Mouse (Mus musculus): ENCODE results near the gene Hrasls5. TPM values are rescaled to one million over a fixed set of nuclear protein-coding genes. Genes with fewer than 3 reads are reported as not detected.

Gene Hrasls5
- total RNA-seq, 2 experiments from 2014 or later: not detected

DNA sequence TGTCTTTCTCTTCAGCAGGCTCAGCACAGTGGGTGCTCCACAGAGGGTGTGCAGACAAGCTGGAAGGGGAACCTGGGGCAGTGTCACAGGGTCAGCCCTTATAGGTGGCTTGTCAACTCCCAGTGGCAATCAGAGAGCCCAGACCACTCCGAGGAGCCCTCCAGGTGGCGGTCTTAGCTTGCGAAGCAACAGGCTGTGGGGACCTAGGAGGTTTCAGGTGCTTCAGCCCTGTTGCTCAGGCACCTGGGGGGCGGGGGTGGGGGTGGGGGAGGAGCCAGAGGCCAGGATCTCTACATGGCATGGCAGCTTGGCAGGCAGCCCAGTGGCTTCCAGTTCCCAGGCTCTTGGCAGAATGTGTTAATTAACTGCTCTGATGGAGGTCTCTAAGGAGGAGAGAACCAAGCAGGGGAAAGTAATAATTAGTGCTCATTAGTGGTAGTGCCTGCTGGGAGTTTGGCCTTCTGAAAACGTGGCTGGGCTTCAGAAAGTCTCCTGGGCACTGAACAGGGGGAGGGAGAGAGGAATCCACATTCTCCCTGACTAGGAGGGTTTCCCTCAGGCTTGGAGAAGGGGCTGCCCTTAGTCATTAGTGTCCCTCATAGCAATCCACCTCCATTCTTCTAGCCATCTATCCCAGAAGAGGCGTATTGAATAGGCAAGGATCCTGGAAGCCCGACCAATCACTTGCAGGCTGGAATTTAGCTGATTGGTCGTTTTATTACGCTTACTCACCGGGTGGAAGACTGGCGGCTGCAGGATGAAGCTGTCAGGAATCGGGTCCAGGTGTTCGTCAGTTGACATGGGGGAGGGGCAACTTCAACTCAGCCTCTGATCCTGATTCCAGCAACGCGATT is 6.2 kb upstream of the Hrasls5 start:
- no peak for ATAC-seq (replicated peaks; ENCODE audit: low FRiP score, poor library complexity, severe bottlenecking)

DNA sequence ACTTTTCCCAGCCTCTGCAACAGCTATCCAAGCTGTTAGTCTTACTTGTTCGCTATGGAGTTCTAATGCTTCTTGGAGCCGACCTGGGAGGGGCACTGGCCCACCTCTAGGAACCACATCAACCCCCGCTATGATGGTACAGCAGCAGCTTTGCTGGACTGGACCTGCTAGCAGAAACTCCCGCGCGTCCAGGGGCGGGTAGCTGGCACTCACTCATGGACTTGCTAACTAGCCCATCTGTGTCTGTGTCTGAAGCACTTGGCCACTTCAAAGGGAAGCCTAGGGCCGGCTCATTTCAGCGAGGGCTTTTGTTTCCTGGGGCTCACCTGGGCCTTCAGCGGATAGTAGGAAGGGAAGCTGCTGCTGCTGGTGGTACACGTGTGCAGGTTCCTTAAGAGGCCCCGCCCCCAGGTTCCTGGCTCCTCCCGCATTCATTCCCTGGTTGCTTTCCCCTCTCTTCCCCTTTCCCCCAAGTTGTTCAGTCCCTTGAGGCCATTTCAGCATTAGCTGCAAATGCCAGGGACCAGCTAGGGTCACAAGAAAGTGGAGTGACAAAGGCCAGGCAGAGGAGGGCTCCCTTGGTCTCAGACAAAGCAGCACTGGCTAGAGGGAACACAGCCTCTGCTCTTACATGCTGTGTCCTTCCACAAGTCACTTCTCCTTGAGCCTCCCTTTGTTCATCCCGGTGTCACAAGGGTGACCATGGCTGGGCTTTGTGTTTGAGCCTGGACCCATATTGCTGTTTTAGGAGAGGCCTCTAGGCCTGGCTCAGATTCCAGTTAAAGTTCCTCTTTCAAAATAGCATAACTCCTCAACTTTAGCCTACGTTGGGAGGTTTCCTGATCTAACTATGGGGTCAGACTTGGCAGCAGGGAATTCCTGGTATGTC is 5.3 kb upstream of the Hrasls5 start, which contains the start of gene Lgals12:
TSS of gene Lgals12 (minus strand) at position 393 of the 889 bp plus-strand sequence.
- no peak for ATAC-seq (replicated peaks; ENCODE audit: low FRiP score, poor library complexity, severe bottlenecking)

DNA sequence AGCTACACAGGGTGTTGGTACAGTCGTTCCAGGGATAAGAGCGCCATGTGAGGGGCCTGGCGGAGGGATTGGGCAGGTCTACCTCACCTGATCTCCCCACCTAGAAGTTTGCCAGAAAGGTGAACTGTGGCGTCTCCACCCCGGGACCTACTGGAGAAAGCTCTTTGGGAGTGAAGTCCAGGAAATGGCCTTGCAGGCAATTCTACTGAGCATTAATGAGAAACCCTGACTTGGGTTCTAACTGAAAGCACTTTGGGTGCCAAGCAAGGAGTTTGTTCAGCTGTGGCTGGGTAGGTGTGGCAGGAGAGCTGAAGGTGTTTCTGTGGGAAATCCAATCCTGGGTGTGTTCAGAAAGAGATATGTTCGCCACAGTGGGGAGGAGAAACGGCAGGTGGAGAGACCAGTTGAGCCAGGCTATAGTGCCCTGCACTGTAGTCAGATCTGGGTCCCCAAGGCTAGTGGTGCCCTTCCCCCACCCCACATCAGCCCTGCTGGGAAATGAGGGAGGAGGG is 4.6 kb upstream of the Hrasls5 start:
- no peak for ATAC-seq (replicated peaks; ENCODE audit: low FRiP score, poor library complexity, severe bottlenecking)

DNA sequence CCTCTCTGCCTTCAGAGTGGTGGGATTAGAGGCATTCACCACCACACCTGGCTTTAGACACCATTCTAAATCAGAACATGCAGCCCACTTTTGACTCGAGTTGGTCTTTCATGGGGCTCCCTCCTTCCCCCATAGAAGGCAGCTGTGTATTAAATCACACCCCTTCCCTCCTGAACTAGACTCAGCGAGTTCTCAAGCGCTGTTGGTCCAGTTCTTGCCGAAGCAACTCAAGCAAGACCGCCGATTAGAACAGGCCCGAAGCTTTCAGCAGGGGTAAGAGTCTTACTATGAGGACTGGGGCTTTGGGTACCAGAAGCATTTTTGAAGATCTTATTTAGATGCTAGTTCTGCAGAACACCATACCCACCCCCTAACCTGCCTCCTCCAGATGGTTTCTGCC is 810 bp downstream of the Hrasls5 start:
- ATAC-seq (replicated peaks; ENCODE audit: low FRiP score, poor library complexity, severe bottlenecking): no peak

GRCm38 (mm10) chr19:7616231-7616930 is 4.0 kb downstream of the Hrasls5 start:
- no peak for ATAC-seq (replicated peaks; ENCODE audit: low FRiP score, poor library complexity, severe bottlenecking)

DNA sequence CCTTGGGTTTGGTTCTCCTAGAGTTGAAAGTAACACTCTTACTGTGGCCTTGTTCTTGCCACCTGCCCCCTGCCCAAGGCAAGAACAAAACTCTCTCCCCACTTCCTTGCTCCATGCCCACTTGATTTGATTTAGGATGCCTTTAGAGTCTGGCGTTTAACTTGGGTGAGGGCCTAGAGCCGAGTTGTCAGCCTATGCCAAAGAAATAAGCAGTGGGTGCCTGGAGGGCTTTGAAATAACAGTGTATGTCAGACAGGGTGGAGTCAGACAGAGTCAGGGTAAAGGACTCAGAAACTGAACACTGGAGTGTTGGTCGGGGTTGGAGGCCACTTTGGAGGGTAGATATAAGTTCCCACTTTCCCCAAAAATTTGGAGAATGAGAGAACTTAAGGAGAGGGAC is 4.7 kb downstream of the Hrasls5 start:
- ATAC-seq (replicated peaks; ENCODE audit: low FRiP score, poor library complexity, severe bottlenecking): no peak

GRCm38 (mm10) chr19:7617696-7618095 is 5.4 kb downstream of the Hrasls5 start:
- peak; percentile 57; the same call in 1 of the 2 replicates for ATAC-seq (replicated peaks; ENCODE audit: low FRiP score, poor library complexity, severe bottlenecking)

DNA sequence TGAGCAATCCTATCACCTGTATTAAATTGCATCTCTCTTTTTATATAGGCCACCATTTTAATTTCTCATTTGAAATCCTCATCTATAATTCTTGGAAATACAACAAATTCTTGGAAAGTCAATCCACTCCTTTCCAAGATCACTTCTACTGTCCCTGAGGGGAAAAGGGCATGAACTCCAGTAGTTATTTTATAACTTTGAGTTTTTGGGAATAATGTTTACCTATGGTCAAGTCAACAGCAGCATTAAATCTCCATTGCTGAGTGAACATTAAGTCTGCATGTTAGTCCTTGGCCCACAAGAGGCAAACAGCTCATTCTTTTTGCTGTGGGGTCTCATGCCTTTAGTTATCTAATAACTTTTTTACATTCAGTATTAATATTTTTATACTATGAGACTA is 20.7 kb downstream of the Hrasls5 start:
- no peak for ATAC-seq (replicated peaks; ENCODE audit: low FRiP score, poor library complexity, severe bottlenecking)

GRCm38 (mm10) chr19:7633786-7634185 is 21.4 kb downstream of the Hrasls5 start:
- no peak for ATAC-seq (replicated peaks; ENCODE audit: low FRiP score, poor library complexity, severe bottlenecking)

GRCm38 (mm10) chr19:7648913-7649666 is 36.7 kb downstream of the Hrasls5 start:
- no peak for ATAC-seq (replicated peaks; ENCODE audit: low FRiP score, poor library complexity, severe bottlenecking)

DNA sequence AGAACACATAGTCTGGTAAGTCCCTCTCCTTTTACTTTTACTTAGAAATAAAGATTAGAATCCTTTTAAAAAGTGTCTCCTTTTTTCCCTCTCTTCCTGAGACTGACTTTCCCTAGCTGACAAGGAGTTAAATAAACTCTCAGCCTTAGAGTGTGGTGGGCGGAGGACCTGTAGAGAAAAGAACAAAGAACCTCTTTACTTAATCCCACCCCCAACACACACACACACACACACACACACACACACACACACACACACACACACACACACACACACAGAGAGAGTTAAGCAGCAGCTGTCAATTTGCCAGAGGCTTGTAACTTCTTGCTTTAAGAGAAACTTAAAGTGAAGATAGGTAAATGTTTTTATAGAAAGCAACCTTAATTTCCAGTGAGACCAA is 59.7 kb downstream of the Hrasls5 start:
- ATAC-seq (replicated peaks; ENCODE audit: low FRiP score, poor library complexity, severe bottlenecking): no peak

DNA sequence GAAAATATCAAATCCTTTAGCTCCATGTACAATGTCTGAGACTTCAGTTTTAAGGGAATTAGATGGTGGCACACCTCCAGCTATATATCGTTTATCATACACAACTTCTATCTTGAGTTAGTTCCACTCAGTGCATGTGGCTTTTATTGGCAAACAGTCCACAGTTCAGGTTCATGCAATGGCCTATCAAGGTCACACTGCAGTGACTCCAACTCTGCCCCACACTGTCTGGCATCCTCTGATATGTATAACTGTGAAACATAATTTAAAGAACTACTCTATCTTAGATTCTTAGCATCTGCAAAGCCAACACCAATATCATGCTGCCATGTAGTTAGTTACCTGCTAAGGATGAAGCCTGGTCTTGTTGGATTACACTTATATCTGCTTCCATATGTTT is 75.6 kb downstream of the Hrasls5 start:
- no peak for ATAC-seq (replicated peaks; ENCODE audit: low FRiP score, poor library complexity, severe bottlenecking)

Other genes with a start within 250 kb of the Hrasls5 start
- 4.2 TPM in 1 of 2 replicates, not detected in the other for gene Spindoc, start 229.5 kb upstream of the Hrasls5 start, total RNA-seq (2015; ENCODE audit: low replicate concordance)
- 0.15 and 2.2 TPM in 2 replicates for gene Spindoc, start 229.5 kb upstream of the Hrasls5 start, total RNA-seq (2017; ENCODE audit: low replicate concordance)
- 1.1 TPM in 1 of 2 replicates, not detected in the other for gene 2700081O15Rik, start 194.9 kb upstream of the Hrasls5 start, total RNA-seq (2015; ENCODE audit: low replicate concordance)
- gene 2700081O15Rik, start 194.9 kb upstream of the Hrasls5 start, total RNA-seq (2017; ENCODE audit: low replicate concordance): 0.39 TPM in 1 of 2 replicates, not detected in the other
- 110 and 116 TPM in 2 replicates for gene Rtn3, start 129.3 kb upstream of the Hrasls5 start, total RNA-seq (2015; ENCODE audit: low replicate concordance)
- gene Rtn3, start 129.3 kb upstream of the Hrasls5 start, total RNA-seq (2017; ENCODE audit: low replicate concordance): 55.3 and 60.5 TPM in 2 replicates
- 36.8 and 46.9 TPM in 2 replicates for gene Atl3, start 118.5 kb upstream of the Hrasls5 start, total RNA-seq (2015; ENCODE audit: low replicate concordance)
- 49.4 and 53.0 TPM in 2 replicates for gene Atl3, start 118.5 kb upstream of the Hrasls5 start, total RNA-seq (2017; ENCODE audit: low replicate concordance)
- gene Pla2g16, start 55.1 kb upstream of the Hrasls5 start, total RNA-seq (2015; ENCODE audit: low replicate concordance): 46.5 and 56.6 TPM in 2 replicates
- 45.8 and 73.4 TPM in 2 replicates for gene Pla2g16, start 55.1 kb upstream of the Hrasls5 start, total RNA-seq (2017; ENCODE audit: low replicate concordance)
- gene Lgals12, start 5.3 kb upstream of the Hrasls5 start, total RNA-seq (2015; ENCODE audit: low replicate concordance): not detected in 2 replicates
- gene Lgals12, start 5.3 kb upstream of the Hrasls5 start, total RNA-seq (2017; ENCODE audit: low replicate concordance): not detected in 2 replicates
- not detected in 2 replicates for gene Slc22a19, start 98.8 kb downstream of the Hrasls5 start, total RNA-seq (2015; ENCODE audit: low replicate concordance)
- not detected in 2 replicates for gene Slc22a19, start 98.8 kb downstream of the Hrasls5 start, total RNA-seq (2017; ENCODE audit: low replicate concordance)
- not detected in 2 replicates for gene Slc22a26, start 190.1 kb downstream of the Hrasls5 start, total RNA-seq (2015; ENCODE audit: low replicate concordance)
- not detected in 2 replicates for gene Slc22a26, start 190.1 kb downstream of the Hrasls5 start, total RNA-seq (2017; ENCODE audit: low replicate concordance)

Data from erythroid progenitor cell, adult 5-6 weeks (primary cell).